Comparison of ENCODE assay signal across 22 mouse cellular contexts in the genomic region with DNA sequence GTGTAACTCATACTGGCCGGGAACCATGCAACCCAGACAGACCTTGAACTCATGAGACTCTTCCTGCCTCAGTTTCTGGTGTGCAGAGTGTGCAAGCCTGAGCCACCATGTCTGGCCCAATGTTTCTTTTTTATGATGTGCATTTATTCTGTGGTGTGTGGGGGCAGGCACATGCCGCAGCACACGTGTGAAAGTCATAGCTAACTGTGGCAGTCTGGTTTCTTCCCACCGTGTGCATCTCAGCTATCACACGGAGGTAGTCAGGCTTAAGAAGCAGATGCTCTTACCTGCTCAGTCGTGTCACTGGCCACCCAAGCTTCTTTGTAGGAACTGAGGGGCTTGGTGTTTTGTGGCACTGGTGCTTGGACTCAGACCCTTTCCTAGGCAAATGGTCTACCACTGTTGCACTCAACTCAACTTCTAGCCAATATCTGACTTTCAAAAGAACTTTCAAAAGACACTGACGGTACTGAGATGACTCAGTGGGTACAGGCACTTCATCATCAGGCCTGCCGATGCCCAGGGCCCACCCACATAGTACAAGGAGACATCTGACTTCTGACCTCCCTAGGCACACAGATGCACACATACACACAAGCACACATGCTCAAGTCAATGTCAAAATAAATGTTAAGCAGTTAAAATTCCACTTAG. TPM values are rescaled to one million over a fixed set of nuclear protein-coding genes. Genes with fewer than 3 reads are reported as not detected.
"Had no signal": no experiment of that assay in that cellular context is flagged by ENCODE, and none has a peak within 500 bp of the region (broad histone marks: within the 10 kb centered on the region; RNA-seq: fewer than 3 reads in every experiment).

No protein-coding gene starts in this region.

- H3K4me3 ChIP-seq: midbrain, embryonic 10.5 days; midbrain, embryonic 12.5 days; myocyte; neural tube, embryonic 13.5 days; neural tube, embryonic 15.5 days; stomach, embryonic 15.5 days had no signal

- DNase-seq: lung, adult 18-20 months; lung, embryonic 14.5 days; lung, postnatal 10 days; lung, postnatal 4 days; midbrain, embryonic 14.5 days; retina, postnatal 1 day; right cerebral cortex, adult 18-20 months; right cerebral cortex, postnatal 25 days; right cerebral cortex, postnatal 4 days; thymus, adult 2 months had no signal

- H3K36me3 ChIP-seq: midbrain, embryonic 10.5 days; midbrain, embryonic 12.5 days; neural tube, embryonic 13.5 days; neural tube, embryonic 15.5 days; stomach, embryonic 15.5 days had no signal

- H3K4me2 ChIP-seq: lung, embryonic 14.5 days; midbrain, embryonic 12.5 days; neural tube, embryonic 13.5 days; neural tube, embryonic 15.5 days; stomach, embryonic 15.5 days had no signal

- H3K27ac ChIP-seq: midbrain, embryonic 10.5 days; midbrain, embryonic 12.5 days; neural tube, embryonic 13.5 days; neural tube, embryonic 15.5 days; stomach, embryonic 15.5 days; stomach, postnatal 0 days had no signal

- H3K9ac ChIP-seq: lung, embryonic 14.5 days; midbrain, embryonic 12.5 days; neural tube, embryonic 13.5 days; neural tube, embryonic 15.5 days; stomach, embryonic 15.5 days had no signal

- H3K27me3 ChIP-seq: neural tube, embryonic 13.5 days; stomach, embryonic 15.5 days had no signal

- H3K9me3 ChIP-seq: midbrain, embryonic 10.5 days; midbrain, embryonic 12.5 days; neural tube, embryonic 13.5 days; neural tube, embryonic 15.5 days; stomach, embryonic 15.5 days had no signal

RNA-seq across cellular contexts. Expression of a gene that starts 2.7 kb away (rescaled TPM):
- total RNA-seq: megakaryocyte, adult 5-6 weeks had no signal

RNA-seq across cellular contexts. Expression of a gene that starts 11.5 kb away (rescaled TPM):
- total RNA-seq: megakaryocyte, adult 5-6 weeks; megakaryocyte-erythroid progenitor cell, adult 5-6 weeks had no signal
- polyA plus RNA-seq: neural tube, embryonic 11.5 days; spleen, adult 2 months had no signal

RNA-seq across cellular contexts. Expression of a gene that starts 31.9 kb away (rescaled TPM):
- total RNA-seq: megakaryocyte, adult 5-6 weeks; megakaryocyte-erythroid progenitor cell, adult 5-6 weeks had no signal
- polyA plus RNA-seq: lung, embryonic 14.5 days; myocyte; stomach, postnatal 0 days; urinary bladder, adult 2 months had no signal
